Mouse (Mus musculus) heart, embryonic 11.5 days (tissue): ENCODE data around the gene Gpx1. TPM values are rescaled to one million over a fixed set of nuclear protein-coding genes. Genes with fewer than 3 reads are reported as not detected.

Source experiments
- ATAC-seq: fragments of 200-750 bp; cut with Nextera tagmentation; replicated peaks from 2 replicates; pipeline ENCODE4 v1.8.0; 2017; ENCODE audit warnings: moderate library complexity; ENCODE audit not compliant: insufficient number of reproducible peaks, low FRiP score, low TSS enrichment
- H3K27ac ChIP-seq: fragments of 300-500 bp; sonication (generic); 2 replicates; pipeline ENCODE4 v1.5.1; 2014; ENCODE audit warnings: mild to moderate bottlenecking, low read depth, low read length
- H3K27me3 ChIP-seq: fragments of 300-500 bp; sonication (generic); 2 replicates; pipeline ENCODE4 v1.6.1; 2014; ENCODE audit warnings: mild to moderate bottlenecking, low read length, mixed read lengths; ENCODE audit not compliant: control insufficient read depth, insufficient read depth
- H3K36me3 ChIP-seq: fragments of 300-500 bp; sonication (generic); 2 replicates; pipeline ENCODE4 v1.6.1; 2014; ENCODE audit warnings: mild to moderate bottlenecking, low read length, moderate library complexity, mixed read lengths; ENCODE audit not compliant: control insufficient read depth, insufficient read depth
- H3K4me1 ChIP-seq: fragments of 300-500 bp; sonication (generic); 2 replicates; pipeline ENCODE4 v1.6.1; 2014; ENCODE audit warnings: low read length; ENCODE audit not compliant: control insufficient read depth, insufficient read depth
- H3K4me2 ChIP-seq: fragments of 300-500 bp; sonication (generic); 2 replicates; pipeline ENCODE4 v1.6.1; 2014; ENCODE audit warnings: mild to moderate bottlenecking, moderate library complexity
- H3K4me3 ChIP-seq: fragments of 300-500 bp; sonication (generic); 2 replicates; pipeline ENCODE4 v1.5.1; 2014; ENCODE audit warnings: low read depth, low read length
- H3K9ac ChIP-seq: fragments of 300-500 bp; sonication (generic); 2 replicates; pipeline ENCODE4 v1.6.1; 2014; ENCODE audit warnings: mild to moderate bottlenecking, low read depth, low read length, moderate library complexity
- H3K9me3 ChIP-seq: fragments of 300-500 bp; sonication (generic); replicated peaks from 2 replicates; pipeline ENCODE4 v1.6.1; 2016; ENCODE audit warnings: low read length; ENCODE audit not compliant: control insufficient read depth
- WGBS: fragments of 180-500 bp; shearing (Covaris S2); extraction: QIAGEN DNeasy Blood & Tissue Kit; methylation state at CpG from one replicate; pipeline ENCODE4 v1.1.7; 2014; ENCODE audit not compliant: insufficient replicate concordance; 5-methylcytosine and 5-hydroxymethylcytosine counted together
- polyA plus RNA-seq: library from polyadenylated mRNA; unstranded; fragments of >200 nt; fragmentation: Nextera tagmentation; extraction: Ambion mirVana; gene quantifications from 2 replicates; pipeline ENCODE4 v1.2.1, GENCODE M21; 2014

Gene Gpx1
- polyA plus RNA-seq, 1 experiment from 2014 or later, result 1,462 TPM

- WGBS, result 86% methylated on average over 1 of the region's 1 CpGs
- Histone ChIP-seq H3K27me3 (no peaks in the 10 kb centered on the region), H3K4me3 (no peak overlapping the region), H3K4me1 (no peaks in the 10 kb centered on the region), H3K36me3 (peaks cover 10% of the 10 kb centered on the region), H3K4me2 (no peak overlapping the region), H3K9ac (no peak overlapping the region), H3K27ac (no peak overlapping the region), H3K9me3 (no peaks in the 10 kb centered on the region)
- ATAC-seq, result no peak
Observed at GRCm38 (mm10) chr9:108324784-108325183, 13.9 kb upstream of the Gpx1 start.

DNA sequence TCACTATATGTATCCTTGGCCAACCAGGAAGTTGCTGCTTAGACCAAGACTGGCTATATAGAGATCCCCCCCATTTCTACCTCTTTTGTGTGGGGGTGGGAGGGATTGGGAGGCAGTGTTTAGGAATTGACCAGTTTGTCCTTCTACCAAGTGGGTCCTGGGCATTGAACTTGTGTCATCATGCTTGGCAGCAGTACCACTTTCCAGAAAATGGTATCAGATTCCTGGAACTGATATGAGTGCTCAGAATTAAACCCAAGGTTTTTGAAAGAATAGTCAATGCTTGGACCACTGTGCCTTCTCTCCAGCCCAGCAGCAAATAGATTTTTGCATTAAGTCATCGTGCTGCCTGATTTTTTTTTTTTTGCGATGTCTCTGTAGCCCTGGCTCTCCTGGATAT, 12.9 kb upstream of the Gpx1 start:
- Histone ChIP-seq H3K4me2 (no peak overlapping the region), H3K36me3 (peaks cover 16% of the 10 kb centered on the region)
- no peak for ATAC-seq

GRCm38 (mm10) chr9:108337848-108338550, 704 bp upstream of the Gpx1 start:
- Histone ChIP-seq H3K9ac (peak overlapping the region; percentile 97), H3K36me3 (peaks cover 19% of the 10 kb centered on the region), H3K4me1 (peaks cover 26% of the 10 kb centered on the region), H3K27me3 (no peaks in the 10 kb centered on the region), H3K27ac (peak overlapping the region; percentile 98), H3K9me3 (no peaks in the 10 kb centered on the region), H3K4me3 (no peak overlapping the region), H3K4me2 (peak overlapping the region; percentile 77)
- ATAC-seq, result no peak
- 70% methylated on average over 10 of the region's 10 CpGs for WGBS

More for the DNA sequence above, 12.9 kb upstream of the Gpx1 start:
- no peak overlapping the region for H3K9ac ChIP-seq
- no peak overlapping the region for H3K27ac ChIP-seq
- H3K4me3 ChIP-seq, result no peak overlapping the region
- no peaks in the 10 kb centered on the region for H3K4me1 ChIP-seq
- no peaks in the 10 kb centered on the region for H3K27me3 ChIP-seq
- 96% methylated on average over 2 of the region's 2 CpGs for WGBS
- no peaks in the 10 kb centered on the region for H3K9me3 ChIP-seq

DNA sequence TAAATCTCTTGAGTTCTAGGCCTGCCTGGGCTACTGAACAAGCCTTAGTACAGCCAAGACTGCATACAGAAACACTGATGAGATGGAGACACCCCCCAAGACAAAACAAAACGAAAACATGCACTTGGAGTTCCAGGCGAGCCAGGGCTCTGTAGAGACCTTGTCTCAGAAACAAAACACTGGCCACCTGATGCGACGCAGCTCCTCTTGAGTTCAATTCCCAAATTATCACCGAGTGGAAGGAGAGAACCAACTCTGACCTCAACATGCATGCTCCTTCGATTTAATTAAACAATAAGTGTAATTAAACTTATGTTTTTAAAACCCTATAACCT, 185 bp upstream of the Gpx1 start:
- Histone ChIP-seq H3K4me2 (peak overlapping the region; percentile 77), H3K9me3 (no peaks in the 10 kb centered on the region), H3K36me3 (peaks cover 16% of the 10 kb centered on the region), H3K27ac (peak overlapping the region; percentile 98), H3K27me3 (no peaks in the 10 kb centered on the region), H3K4me1 (peaks cover 26% of the 10 kb centered on the region), H3K4me3 (peak overlapping the region; percentile 85), H3K9ac (peak overlapping the region; percentile 97)
- 25% methylated on average over 6 of the region's 6 CpGs for WGBS
- ATAC-seq, result 0 out of 2 replicates have a peak, but pooled peaks have one; percentile 16

- H3K9ac ChIP-seq, result peak overlapping the region; percentile 97
- H3K27ac ChIP-seq, result peak overlapping the region; percentile 98
- 6% methylated on average over 20 of the region's 20 CpGs for WGBS
- no peak for ATAC-seq
- peak overlapping the region; percentile 77 for H3K4me2 ChIP-seq
- H3K9me3 ChIP-seq, result no peaks in the 10 kb centered on the region
- H3K4me3 ChIP-seq, result peak overlapping the region; percentile 85
- H3K27me3 ChIP-seq, result no peaks in the 10 kb centered on the region
- H3K4me1 ChIP-seq, result peaks cover 26% of the 10 kb centered on the region
- peaks cover 6% of the 10 kb centered on the region for H3K36me3 ChIP-seq
Observed at GRCm38 (mm10) chr9:108339886-108340257, 1.2 kb downstream of the Gpx1 start.

DNA sequence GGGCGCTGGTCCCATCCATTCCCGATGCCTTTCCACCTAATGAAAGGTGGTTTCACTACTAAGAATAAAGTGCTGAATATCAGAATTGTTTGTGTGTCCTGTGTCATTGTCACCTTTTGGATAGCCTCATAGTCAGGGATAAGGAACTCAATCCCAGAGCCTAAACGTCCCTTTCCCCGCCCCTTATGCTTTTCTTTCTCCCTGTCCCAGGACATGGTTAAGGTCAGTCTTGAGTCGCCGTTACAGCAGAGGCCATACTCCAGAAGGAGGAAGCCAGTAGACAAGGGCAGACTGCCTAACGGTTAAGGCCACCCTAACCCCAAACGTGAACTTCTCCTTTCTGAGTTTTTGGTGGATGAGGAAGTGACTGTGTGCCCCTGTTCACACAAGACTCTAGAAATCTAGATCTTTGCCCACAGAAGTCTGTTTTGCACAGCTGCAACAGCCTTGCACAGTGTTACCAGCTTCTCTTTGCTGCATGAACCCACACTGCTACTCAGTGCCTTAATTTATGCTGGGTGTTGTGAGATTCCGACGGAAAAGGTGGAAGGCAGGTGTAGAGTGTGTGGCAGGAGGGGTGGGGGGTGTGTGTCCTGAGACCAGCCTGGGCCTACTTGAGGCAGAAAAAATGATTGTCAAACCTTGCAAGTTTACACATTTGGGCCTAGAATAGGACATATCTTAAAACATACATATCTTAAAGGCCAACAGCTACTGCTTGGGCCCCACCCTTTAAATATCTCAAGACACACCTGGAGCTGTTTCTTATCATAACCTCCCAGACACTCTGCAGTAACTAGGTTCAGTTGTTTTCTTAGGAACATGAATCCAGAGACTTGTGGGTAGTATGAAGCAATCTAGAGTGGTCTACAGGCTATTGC, 1.8 kb downstream of the Gpx1 start:
- H3K27me3 ChIP-seq, result no peaks in the 10 kb centered on the region
- H3K36me3 ChIP-seq, result no peaks in the 10 kb centered on the region; the same call in 1 of the 2 replicates
- H3K4me1 ChIP-seq, result peaks cover 26% of the 10 kb centered on the region
- no peaks in the 10 kb centered on the region for H3K9me3 ChIP-seq
- 48% methylated on average over 10 of the region's 10 CpGs for WGBS
- ATAC-seq, result peak; percentile 64
- H3K9ac ChIP-seq, result peak overlapping the region; percentile 97
- peak overlapping the region; percentile 85 for H3K4me3 ChIP-seq
- H3K27ac ChIP-seq, result peak overlapping the region; percentile 98
- peak overlapping the region; percentile 77 for H3K4me2 ChIP-seq

DNA sequence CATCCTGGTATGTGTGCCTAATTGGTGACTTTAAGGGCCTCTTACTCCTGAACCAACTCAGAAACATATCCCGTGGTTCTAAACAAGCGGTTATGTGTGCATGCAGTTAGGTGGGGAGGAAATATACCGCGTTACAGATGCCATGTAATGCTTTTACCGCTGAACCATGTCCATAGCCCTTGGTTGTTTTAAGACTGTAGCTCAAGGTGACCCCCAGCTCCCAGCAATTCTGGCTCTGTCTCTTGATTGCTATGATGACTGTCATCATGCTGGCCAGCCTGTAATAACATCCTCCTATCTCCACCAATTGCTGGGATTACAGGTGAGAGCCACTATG, 2.4 kb downstream of the Gpx1 start:
- WGBS, result 79% methylated on average over 5 of the region's 5 CpGs
- Histone ChIP-seq H3K36me3 (no peaks in the 10 kb centered on the region; the same call in 1 of the 2 replicates), H3K9me3 (no peaks in the 10 kb centered on the region), H3K4me3 (peak overlapping the region; percentile 23; the same call in 1 of the 2 replicates), H3K27ac (peak overlapping the region; percentile 98), H3K9ac (peak overlapping the region; percentile 97), H3K4me2 (peak overlapping the region; percentile 77), H3K4me1 (peaks cover 26% of the 10 kb centered on the region), H3K27me3 (no peaks in the 10 kb centered on the region)
- no peak for ATAC-seq

DNA sequence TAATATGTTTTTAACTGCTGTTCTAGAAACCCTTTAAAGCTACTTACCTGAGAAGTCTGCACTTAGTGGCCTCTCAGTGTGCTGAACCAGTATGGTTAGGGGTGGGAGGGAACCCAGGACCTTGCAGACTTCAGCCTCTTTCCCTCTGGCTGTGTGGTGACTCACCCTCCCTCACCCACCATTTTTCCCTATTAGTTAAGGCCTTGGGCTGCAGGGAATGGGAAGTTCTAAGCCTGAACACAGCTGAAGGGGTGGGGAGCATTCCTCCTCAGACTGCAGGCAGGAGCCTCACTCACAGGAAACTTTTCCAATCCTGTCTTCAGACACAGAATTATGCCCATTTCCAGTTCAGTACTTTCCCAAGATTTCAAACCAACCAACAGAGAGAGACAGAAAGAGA, 3.1 kb downstream of the Gpx1 start:
- no peak for ATAC-seq
- Histone ChIP-seq H3K27me3 (no peaks in the 10 kb centered on the region), H3K4me1 (peaks cover 26% of the 10 kb centered on the region), H3K36me3 (no peaks in the 10 kb centered on the region; the same call in 1 of the 2 replicates), H3K9me3 (no peaks in the 10 kb centered on the region), H3K9ac (peak overlapping the region; percentile 28; the same call in 1 of the 2 replicates), H3K4me2 (peak overlapping the region; percentile 77), H3K27ac (peak overlapping the region; percentile 98), H3K4me3 (no peak overlapping the region)
